Mouse (Mus musculus) intestine, embryonic 16.5 days (tissue): ENCODE results near the gene 5730480H06Rik. TPM values are rescaled to one million over a fixed set of nuclear protein-coding genes. Genes with fewer than 3 reads are reported as not detected.

ENCODE experiments used
- ATAC-seq: fragments of 200-750 bp; cut with Nextera tagmentation; 2 replicates; pipeline ENCODE4 v1.8.0; 2017; ENCODE audit warnings: moderate TSS enrichment, moderate library complexity
- H3K27ac ChIP-seq: fragments of 300-500 bp; sonication (generic); 2 replicates; pipeline ENCODE4 v1.5.1; 2014; ENCODE audit warnings: mild to moderate bottlenecking, low read length
- H3K27me3 ChIP-seq: fragments of 300-500 bp; sonication (generic); replicated peaks from 2 replicates; pipeline ENCODE4 v1.6.1; 2014; ENCODE audit warnings: low read length, control low read depth, mixed read lengths; ENCODE audit not compliant: control insufficient read depth, insufficient read depth
- H3K36me3 ChIP-seq: fragments of 300-500 bp; sonication (generic); 2 replicates; pipeline ENCODE4 v1.6.1; 2014; ENCODE audit warnings: low read length, control low read depth; ENCODE audit not compliant: control insufficient read depth, insufficient read depth
- H3K4me1 ChIP-seq: fragments of 300-500 bp; sonication (generic); 2 replicates; pipeline ENCODE4 v1.6.1; 2014; ENCODE audit warnings: low read length, control low read depth, mixed read lengths; ENCODE audit not compliant: control insufficient read depth, insufficient read depth
- H3K4me2 ChIP-seq: fragments of 300-500 bp; sonication (generic); 2 replicates; pipeline ENCODE4 v1.6.1; 2014; ENCODE audit warnings: low read depth, low read length, control low read depth
- H3K4me3 ChIP-seq: fragments of 300-500 bp; sonication (generic); 2 replicates; pipeline ENCODE4 v1.5.1; 2014; ENCODE audit warnings: mild to moderate bottlenecking, low read length
- H3K9ac ChIP-seq: fragments of 300-500 bp; sonication (generic); 2 replicates; pipeline ENCODE4 v1.6.1; 2014; ENCODE audit warnings: low read depth, low read length
- H3K9me3 ChIP-seq: fragments of 300-500 bp; sonication (generic); 2 replicates; pipeline ENCODE4 v1.6.1; 2016; ENCODE audit warnings: low read length, control low read depth; ENCODE audit not compliant: control insufficient read depth
- WGBS: fragments of 180-500 bp; shearing (Covaris S2); extraction: QIAGEN DNeasy Blood & Tissue Kit; methylation state at CpG from one replicate; pipeline ENCODE4 v1.1.7; 2014; 5-methylcytosine and 5-hydroxymethylcytosine counted together
- polyA plus RNA-seq: library from polyadenylated mRNA; unstranded; fragments of >200 nt; fragmentation: Nextera tagmentation; extraction: Ambion mirVana; gene quantifications from 2 replicates; pipeline ENCODE4 v1.2.1, GENCODE M21; 2015

5730480H06Rik gene
- polyA plus RNA-seq, result 15.1 and 15.5 TPM in 2 replicates

GRCm38 (mm10) chr5:48327652-48328051, at the start of gene 5730480H06Rik:
TSS of gene 5730480H06Rik (plus strand) at chr5:48327952.
- Histone ChIP-seq H3K9me3 (no peaks in the 10 kb centered on the region), H3K36me3 (no peaks in the 10 kb centered on the region), H3K27ac (no peak within 1 kb of the TSS), H3K27me3 (no peaks in the 10 kb centered on the region), H3K4me1 (no peaks in the 10 kb centered on the region), H3K4me3 (no peak within 1 kb of the TSS), H3K9ac (no peak within 1 kb of the TSS), H3K4me2 (no peak within 1 kb of the TSS)
- whole genome bisulfite sequencing, result 93% methylated on average over 8 of the region's 8 CpGs
- ATAC-seq, result no peak

- H3K9me3 ChIP-seq, result no peaks in the 10 kb centered on the region
- 89% methylated on average over 3 of the region's 3 CpGs for WGBS
- no peak overlapping the region for H3K9ac ChIP-seq
- H3K36me3 ChIP-seq, result no peaks in the 10 kb centered on the region
- H3K4me2 ChIP-seq, result no peak overlapping the region
- ATAC-seq, result no peak
- H3K27me3 ChIP-seq, result no peaks in the 10 kb centered on the region
- no peak overlapping the region for H3K27ac ChIP-seq
- H3K4me1 ChIP-seq, result no peaks in the 10 kb centered on the region
- H3K4me3 ChIP-seq, result no peak overlapping the region
Observed at GRCm38 (mm10) chr5:48301186-48301585, 26.6 kb upstream of the 5730480H06Rik start.

DNA sequence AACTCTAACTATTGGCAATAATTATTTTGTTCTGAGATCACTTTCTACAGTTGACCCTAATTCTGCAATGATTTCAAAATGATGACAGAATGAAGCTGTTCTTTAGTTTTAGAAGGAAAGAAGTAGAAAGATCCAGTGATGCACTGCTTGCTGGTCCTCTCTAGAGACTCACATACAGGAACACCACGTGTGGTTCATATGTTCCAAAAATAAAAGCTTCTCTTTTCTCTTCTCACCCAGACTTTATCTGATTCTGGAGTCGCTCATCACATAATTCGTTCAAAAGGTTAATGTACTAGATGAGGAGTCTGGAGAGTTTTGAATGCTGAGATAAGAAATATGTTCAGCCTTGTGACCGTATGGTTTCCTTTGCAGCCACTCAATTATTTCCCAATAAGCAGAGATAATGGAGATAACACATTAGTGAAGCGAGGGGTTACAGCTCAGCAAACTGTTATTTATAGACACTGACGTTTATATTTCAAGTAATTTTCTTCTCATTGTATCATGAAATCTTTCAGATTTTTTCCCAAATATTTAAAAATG, 12.6 kb upstream of the 5730480H06Rik start:
- Histone ChIP-seq H3K27ac (no peak overlapping the region), H3K36me3 (no peaks in the 10 kb centered on the region), H3K9ac (no peak overlapping the region), H3K9me3 (no peaks in the 10 kb centered on the region), H3K4me2 (no peak overlapping the region), H3K27me3 (no peaks in the 10 kb centered on the region), H3K4me1 (no peaks in the 10 kb centered on the region), H3K4me3 (no peak overlapping the region)
- WGBS, result 68% methylated on average over 6 of the region's 6 CpGs
- no peak for ATAC-seq

DNA sequence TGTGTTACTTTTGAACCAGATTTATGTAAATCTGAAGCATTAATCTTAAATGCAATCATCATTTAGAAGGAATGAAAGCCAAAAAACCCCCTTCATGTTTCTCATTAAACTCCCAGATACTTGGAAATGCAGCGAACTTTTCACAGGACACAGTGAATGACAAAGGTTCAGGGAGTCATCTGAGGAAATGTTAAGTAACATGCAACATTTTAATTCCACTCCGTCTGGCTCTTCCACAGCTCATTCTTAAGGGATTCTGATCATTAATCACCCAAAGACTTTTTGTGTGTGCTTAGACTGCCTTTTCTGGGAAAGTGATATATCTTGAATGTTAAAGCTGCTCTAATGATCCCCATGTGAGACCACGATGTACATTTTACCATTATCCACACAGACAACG, 7.2 kb upstream of the 5730480H06Rik start:
- H3K4me1 ChIP-seq, result no peaks in the 10 kb centered on the region
- H3K4me3 ChIP-seq, result no peak overlapping the region
- no peaks in the 10 kb centered on the region for H3K36me3 ChIP-seq
- no peak overlapping the region for H3K9ac ChIP-seq
- no peak overlapping the region for H3K4me2 ChIP-seq
- H3K9me3 ChIP-seq, result no peaks in the 10 kb centered on the region
- no peaks in the 10 kb centered on the region for H3K27me3 ChIP-seq
- no peak overlapping the region for H3K27ac ChIP-seq
- ATAC-seq, result no peak
- 60% methylated on average over 4 of the region's 4 CpGs for WGBS

DNA sequence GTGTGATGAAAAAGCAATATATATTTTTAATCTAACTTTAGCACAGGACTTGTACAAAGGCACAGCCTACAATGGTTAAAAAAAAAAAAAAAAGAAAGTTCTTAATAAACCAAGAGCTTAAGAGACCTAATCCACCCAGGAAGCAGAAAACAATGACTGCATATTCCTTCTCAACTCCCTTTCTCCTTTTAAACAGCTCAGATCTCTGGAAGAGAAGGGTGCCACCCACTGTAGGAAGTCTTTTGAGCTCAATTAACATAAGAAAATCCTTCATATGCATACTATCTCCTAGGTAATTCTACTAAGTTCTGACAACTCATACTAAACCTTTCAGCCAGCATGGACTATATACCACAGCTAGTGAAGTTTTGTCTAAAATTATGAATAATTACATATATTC, 1.5 kb upstream of the 5730480H06Rik start:
- no peaks in the 10 kb centered on the region for H3K9me3 ChIP-seq
- ATAC-seq, result no peak
- no peaks in the 10 kb centered on the region for H3K4me1 ChIP-seq
- no peak overlapping the region for H3K9ac ChIP-seq
- no peak overlapping the region for H3K4me3 ChIP-seq
- H3K27ac ChIP-seq, result no peak overlapping the region
- H3K4me2 ChIP-seq, result no peak overlapping the region
- H3K27me3 ChIP-seq, result no peaks in the 10 kb centered on the region
- H3K36me3 ChIP-seq, result no peaks in the 10 kb centered on the region

GRCm38 (mm10) chr5:48329751-48330150, 2.0 kb downstream of the 5730480H06Rik start:
- ATAC-seq, result no peak
- Histone ChIP-seq H3K36me3 (no peaks in the 10 kb centered on the region), H3K9me3 (no peaks in the 10 kb centered on the region), H3K4me3 (no peak overlapping the region), H3K4me2 (no peak overlapping the region), H3K27me3 (no peaks in the 10 kb centered on the region), H3K27ac (no peak overlapping the region), H3K4me1 (no peaks in the 10 kb centered on the region), H3K9ac (no peak overlapping the region)
- WGBS, result 90% methylated on average over 2 of the region's 2 CpGs

DNA sequence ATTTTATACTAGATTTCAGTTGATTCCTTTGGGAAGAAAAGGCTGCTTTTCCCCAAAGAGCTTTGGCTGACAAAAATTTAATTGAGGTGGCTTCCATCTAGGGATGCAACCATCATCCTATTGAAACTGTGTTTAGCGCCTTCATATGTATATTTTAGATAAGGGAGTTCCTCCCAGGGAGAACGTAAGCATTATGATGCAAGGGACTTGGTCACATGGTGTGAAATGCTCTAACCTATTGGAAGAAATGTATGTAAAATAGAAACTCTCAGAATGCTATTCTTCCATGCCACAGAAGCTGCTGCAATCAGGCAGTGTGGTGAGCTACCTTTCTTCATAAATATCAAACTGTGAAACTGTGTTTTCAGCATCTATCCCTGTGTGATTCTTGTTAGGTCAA, 3.1 kb downstream of the 5730480H06Rik start:
- no peaks in the 10 kb centered on the region for H3K9me3 ChIP-seq
- H3K4me2 ChIP-seq, result no peak overlapping the region
- H3K4me1 ChIP-seq, result no peaks in the 10 kb centered on the region
- WGBS, result 85% methylated on average over 2 of the region's 2 CpGs
- no peaks in the 10 kb centered on the region for H3K36me3 ChIP-seq
- H3K9ac ChIP-seq, result no peak overlapping the region
- ATAC-seq, result no peak
- H3K27me3 ChIP-seq, result no peaks in the 10 kb centered on the region
- H3K4me3 ChIP-seq, result no peak overlapping the region
- H3K27ac ChIP-seq, result no peak overlapping the region

GRCm38 (mm10) chr5:48331441-48331840, 3.7 kb downstream of the 5730480H06Rik start:
- Histone ChIP-seq H3K27ac (no peak overlapping the region), H3K4me3 (no peak overlapping the region), H3K27me3 (no peaks in the 10 kb centered on the region), H3K4me1 (no peaks in the 10 kb centered on the region), H3K4me2 (no peak overlapping the region), H3K9ac (no peak overlapping the region), H3K36me3 (no peaks in the 10 kb centered on the region), H3K9me3 (no peaks in the 10 kb centered on the region)
- WGBS, result 59% methylated on average over 5 of the region's 5 CpGs
- ATAC-seq, result no peak

- Histone ChIP-seq H3K27me3 (no peaks in the 10 kb centered on the region), H3K4me1 (no peaks in the 10 kb centered on the region), H3K36me3 (no peaks in the 10 kb centered on the region), H3K9ac (no peak overlapping the region), H3K27ac (no peak overlapping the region), H3K4me3 (no peak overlapping the region), H3K4me2 (no peak overlapping the region), H3K9me3 (no peaks in the 10 kb centered on the region)
- 77% methylated on average over 3 of the region's 3 CpGs for WGBS
- no peak for ATAC-seq
Observed at GRCm38 (mm10) chr5:48333407-48333806, 5.7 kb downstream of the 5730480H06Rik start.

DNA sequence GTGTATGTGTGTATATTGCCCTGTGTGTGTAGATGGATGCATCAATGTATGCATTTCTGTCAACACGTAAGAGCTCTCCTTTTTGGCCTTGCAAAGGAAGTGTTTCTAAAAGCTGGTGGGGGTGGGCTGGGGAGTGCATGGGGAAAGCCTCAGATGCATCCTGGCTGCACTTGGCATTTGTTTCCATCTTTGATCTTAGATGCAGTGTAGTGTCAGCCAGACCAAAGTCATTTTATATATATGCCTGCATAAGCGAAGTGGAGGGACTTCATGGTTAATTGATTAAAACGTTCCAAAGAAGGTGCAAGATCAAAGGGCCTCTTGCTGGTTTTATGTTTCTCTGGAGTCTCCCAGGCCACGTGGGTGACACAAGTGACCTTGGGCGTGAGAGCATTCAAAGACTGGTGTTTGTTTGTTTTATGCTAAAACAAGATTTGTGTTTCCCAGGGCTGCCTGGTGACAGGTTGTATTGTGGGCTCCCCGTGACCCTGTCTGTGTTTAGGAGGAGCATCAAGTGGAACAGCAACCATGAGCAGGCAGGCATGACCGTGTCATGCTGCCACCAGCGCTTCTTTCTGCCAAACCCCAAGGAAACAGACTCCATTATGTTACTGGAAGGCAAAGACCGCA, 6.2 kb downstream of the 5730480H06Rik start:
- H3K27ac ChIP-seq, result no peak overlapping the region
- no peak for ATAC-seq
- H3K36me3 ChIP-seq, result no peaks in the 10 kb centered on the region
- 43% methylated on average over 9 of the region's 9 CpGs for WGBS
- no peak overlapping the region for H3K4me2 ChIP-seq
- no peak overlapping the region for H3K4me3 ChIP-seq
- H3K27me3 ChIP-seq, result no peaks in the 10 kb centered on the region
- H3K9me3 ChIP-seq, result no peaks in the 10 kb centered on the region
- H3K4me1 ChIP-seq, result no peaks in the 10 kb centered on the region
- no peak overlapping the region for H3K9ac ChIP-seq
